8 mouse cellular contexts compared by ENCODE assay signal in the genomic region with DNA sequence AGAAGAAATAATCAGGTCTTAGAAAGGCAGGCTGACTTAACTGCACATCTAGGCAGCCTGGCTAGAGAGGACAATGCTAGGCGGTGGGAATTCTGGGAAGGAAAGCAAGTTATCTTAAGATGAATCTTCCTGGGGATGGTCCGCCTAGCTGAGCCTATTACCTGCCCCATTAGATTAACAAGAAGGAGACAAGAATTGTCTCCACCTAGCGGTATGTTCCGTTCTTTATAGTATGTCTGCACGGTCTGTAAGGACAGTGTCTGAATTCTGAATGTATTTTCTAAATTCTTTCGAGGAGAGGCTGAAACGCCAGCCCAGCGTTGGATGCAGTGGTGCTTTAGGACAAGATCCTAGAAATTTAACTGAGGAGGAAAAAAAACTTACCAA. TPM values are rescaled to one million over a fixed set of nuclear protein-coding genes. Genes with fewer than 3 reads are reported as not detected.
DNase-seq lines count a peak whose midpoint lies in the region; ATAC-seq and TF ChIP-seq lines count a peak whose summit lies in the region.

No protein-coding gene starts in this region.

- DNase-seq in embryo, embryonic 10 days (ENCODE audit: low spot score): peak; percentile 49
- no peak for DNase-seq in embryo, embryonic 9.5 days (ENCODE audit: extremely low spot score)
- no peak for DNase-seq in lung, postnatal 4 days
- peak; percentile 79 for DNase-seq in midbrain, postnatal 0 days (ENCODE audit: low spot score)
- no peak for DNase-seq in adrenal gland, adult 2 months
- DNase-seq in testis, postnatal 10 days (ENCODE audit: low spot score): no peak

- peak; percentile 53 for ATAC-seq in lung, embryonic 16.5 days (ENCODE audit: low read depth)
- ATAC-seq in heart, embryonic 14.5 days (ENCODE audit: insufficient number of reproducible peaks, insufficient read depth, low FRiP score, low read depth): peak; percentile 16; the same call in 1 of the 2 replicates
- no peak for ATAC-seq in midbrain, postnatal 0 days (ENCODE audit: low FRiP score)

- peak overlapping the region; percentile 48 for H3K4me2 ChIP-seq in lung, embryonic 16.5 days (ENCODE audit: low read depth, low read length)
- peak overlapping the region; percentile 40 for H3K4me2 ChIP-seq in heart, embryonic 14.5 days (ENCODE audit: low read length)
- 0 out of 2 replicates have a peak overlapping the region, but pooled peaks have one; percentile 5 for H3K4me2 ChIP-seq in midbrain, postnatal 0 days (ENCODE audit: low read depth, low read length, poor library complexity, severe bottlenecking)

- H3K4me3 ChIP-seq in lung, embryonic 16.5 days (ENCODE audit: low read length): peak overlapping the region; percentile 7; the same call in 1 of the 2 replicates
- no peak overlapping the region for H3K4me3 ChIP-seq in heart, embryonic 14.5 days (ENCODE audit: control insufficient read depth in 1 of 2, insufficient read depth in 1 of 2, low read depth in 1 of 2, low read length in 2 of 2)
- no peak overlapping the region for H3K4me3 ChIP-seq in midbrain, postnatal 0 days (ENCODE audit: low read depth, low read length)

- H3K27ac ChIP-seq in lung, embryonic 16.5 days (ENCODE audit: low read length): peak overlapping the region; percentile 85
- peak overlapping the region; percentile 24 to 61; a peak in 2 of 4 replicates for H3K27ac ChIP-seq in heart, embryonic 14.5 days (replicated peaks in 1 of 2; ENCODE audit: control insufficient read depth in 1 of 2, insufficient read depth in 1 of 2, low read depth in 2 of 2, low read length in 2 of 2)
- no peak overlapping the region for H3K27ac ChIP-seq in midbrain, postnatal 0 days (ENCODE audit: low read depth, low read length)

- TF ChIP-seq CTCF in midbrain, postnatal 0 days (IDR thresholded peaks at IDR 0.05): peak; percentile 71

- H3K9ac ChIP-seq in lung, embryonic 16.5 days (ENCODE audit: low read length): no peak overlapping the region
- peak overlapping the region; percentile 27; the same call in 1 of the 2 replicates for H3K9ac ChIP-seq in heart, embryonic 14.5 days (ENCODE audit: low read length)
- no peak overlapping the region for H3K9ac ChIP-seq in midbrain, postnatal 0 days (replicated peaks; ENCODE audit: low read length, poor library complexity, severe bottlenecking)

- H3K4me1 ChIP-seq in lung, embryonic 16.5 days (replicated peaks; ENCODE audit: control insufficient read depth, insufficient read depth, low read length): peaks cover 6% of the 10 kb centered on the region
- H3K4me1 ChIP-seq in heart, embryonic 14.5 days (ENCODE audit: control insufficient read depth in 2 of 2, insufficient read depth in 2 of 2, low read length in 2 of 2): peaks cover 6 to 9% of the 10 kb centered on the region in 2 experiments; a peak in 3 of 4 replicates
- H3K4me1 ChIP-seq in midbrain, postnatal 0 days (ENCODE audit: insufficient read depth, low read length): 0 out of 2 replicates have a peak, but pooled peaks cover 3% of the 10 kb centered on the region

- WGBS in lung, embryonic 16.5 days: 47% methylated on average over 8 of the region's 8 CpGs
- WGBS in heart, embryonic 14.5 days: 52% methylated on average over 8 of the region's 8 CpGs
- WGBS in midbrain, postnatal 0 days: 53% methylated on average over 8 of the region's 8 CpGs

- H3K27me3 ChIP-seq in lung, embryonic 16.5 days (ENCODE audit: control insufficient read depth, insufficient read depth, low read depth, low read length): no peaks in the 10 kb centered on the region
- 0 out of 2 replicates have a peak, but pooled peaks cover 7% of the 10 kb centered on the region for H3K27me3 ChIP-seq in heart, embryonic 14.5 days (ENCODE audit: control insufficient read depth, insufficient read depth, low read length)
- no peaks in the 10 kb centered on the region for H3K27me3 ChIP-seq in midbrain, postnatal 0 days (ENCODE audit: insufficient read depth, low read length)

- no peaks in the 10 kb centered on the region for H3K36me3 ChIP-seq in lung, embryonic 16.5 days (ENCODE audit: control insufficient read depth, insufficient read depth, low read length)
- H3K36me3 ChIP-seq in heart, embryonic 14.5 days (ENCODE audit: control insufficient read depth, insufficient read depth, low read length): no peaks in the 10 kb centered on the region
- H3K36me3 ChIP-seq in midbrain, postnatal 0 days (ENCODE audit: insufficient read depth, low read length): no peaks in the 10 kb centered on the region

- no peaks in the 10 kb centered on the region for H3K9me3 ChIP-seq in lung, embryonic 16.5 days (ENCODE audit: control insufficient read depth, low read length)
- H3K9me3 ChIP-seq in heart, embryonic 14.5 days (ENCODE audit: control insufficient read depth, low read length): no peaks in the 10 kb centered on the region
- H3K9me3 ChIP-seq in midbrain, postnatal 0 days (ENCODE audit: low read length): no peaks in the 10 kb centered on the region

RNA-seq across cellular contexts. Expression of a gene that starts 5.7 kb away (rescaled TPM):
- polyA plus RNA-seq in lung, embryonic 16.5 days (2015; fragmentation: Nextera tagmentation; extraction: Ambion mirVana): 0.58 TPM in 2 replicates
- 0.41 and 0.42 TPM in 2 replicates for polyA plus RNA-seq in heart, embryonic 14.5 days (2014; fragmentation: Nextera tagmentation; extraction: Ambion mirVana)
- total RNA-seq in midbrain, postnatal 0 days (2014; rRNA removed): 2.4 and 3.4 TPM in 2 replicates
- 0.49 and 0.59 TPM in 2 replicates for polyA plus RNA-seq in midbrain, postnatal 0 days (2015; fragmentation: Nextera tagmentation; extraction: Ambion mirVana)
- under 1 TPM; 0.69 to 0.81 TPM for total RNA-seq in adrenal gland, adult 2 months (2021)
- 0.12 and 0.15 TPM in 2 replicates for polyA plus RNA-seq in adrenal gland, adult 2 months (2012; rRNA removed)

RNA-seq across cellular contexts. Expression of a gene that starts 16.6 kb away (rescaled TPM):
- 0.95 and 1.2 TPM in 2 replicates for polyA plus RNA-seq in lung, embryonic 16.5 days (2015; fragmentation: Nextera tagmentation; extraction: Ambion mirVana)
- 0.72 and 0.93 TPM in 2 replicates for polyA plus RNA-seq in heart, embryonic 14.5 days (2014; fragmentation: Nextera tagmentation; extraction: Ambion mirVana)
- 42.0 TPM in 2 replicates for total RNA-seq in midbrain, postnatal 0 days (2014; rRNA removed)
- 10.0 and 11.9 TPM in 2 replicates for polyA plus RNA-seq in midbrain, postnatal 0 days (2015; fragmentation: Nextera tagmentation; extraction: Ambion mirVana)
- 10 to 100 TPM in 1 of 2 experiments, 1 to 10 TPM in 1; 5.6 to 14.7 TPM for total RNA-seq in adrenal gland, adult 2 months (2021)
- 0.95 and 1.3 TPM in 2 replicates for polyA plus RNA-seq in adrenal gland, adult 2 months (2012; rRNA removed)

Comparison
In these comparisons a context has a peak if more than half of its experiments do, and no peak if none do; other contexts are left out.
1. DNase-seq: peak in embryo, embryonic 10 days (single experiment) and midbrain, postnatal 0 days (single experiment); none in embryo, embryonic 9.5 days (single experiment), lung, postnatal 4 days (0 of 2), adrenal gland, adult 2 months (single experiment) and testis, postnatal 10 days (single experiment).
2. Peak in every context shown above with its lines, with median percentiles within 50 percentile points of each other: H3K4me2 ChIP-seq.